Mouse (Mus musculus) heart, adult 2 months (tissue): ENCODE data around the gene Tiam1.

Source experiments
- CTCF ChIP-seq: fragments of 200-600 bp; IDR thresholded peaks from 2 replicates; pipeline ENCODE4 v1.8.1; 2022; ENCODE audit warnings: antibody characterized with exemption, mild to moderate bottlenecking, moderate library complexity
- EP300 ChIP-seq: fragments of 200-500 bp; IDR thresholded peaks from 2 replicates; pipeline ENCODE4 v1.6.1; 2011; ENCODE audit warnings: low read depth, low read length, control low read depth; ENCODE audit not compliant: insufficient read depth
- POLR2A ChIP-seq: fragments of 200-500 bp; IDR thresholded peaks from 2 replicates; pipeline ENCODE4 v1.6.1; 2011; ENCODE audit warnings: mild to moderate bottlenecking, low read depth, low read length, control low read depth; ENCODE audit not compliant: insufficient read depth

GRCm38 (mm10) chr16:90047841-90048240, 95.7 kb downstream of the Tiam1 start:
- no peak for TF ChIP-seq POLR2A
- no peak for TF ChIP-seq CTCF
- TF ChIP-seq EP300, result no peak
